Mouse (Mus musculus) gastrocnemius, adult 2 months (tissue): ENCODE data around the gene Spa17. TPM values are rescaled to one million over a fixed set of nuclear protein-coding genes. Genes with fewer than 3 reads are reported as not detected.

ENCODE experiments used
- DNase-seq: peaks from one replicate; pipeline ENCODE4 v3.0.0; 2022
- H3K27ac ChIP-seq: fragments of 200-600 bp; 2 replicates; pipeline ENCODE4 v1.8.1; 2022; ENCODE audit warnings: mild to moderate bottlenecking
- H3K4me3 ChIP-seq: fragments of 200-600 bp; 2 replicates; pipeline ENCODE4 v1.8.1; 2022; ENCODE audit warnings: mild to moderate bottlenecking, moderate library complexity
- CTCF ChIP-seq: fragments of 200-600 bp; IDR thresholded peaks from 2 replicates; pipeline ENCODE4 v1.8.1; 2022; ENCODE audit warnings: antibody characterized with exemption, mild to moderate bottlenecking, moderate library complexity
- intact Hi-C: fragments of 180-260 bp; cut with DNase I; formaldehyde crosslinking; loops from one replicate; pipeline ENCODE4 v1.15.1; 2025
- total RNA-seq, 2 experiments: library from RNA; stranded (reverse); gene quantifications; 2 replicates each; pipeline ENCODE4 v1.2.3; 2021

The Spa17 gene
- total RNA-seq, 2 experiments from 2014 or later, result 3.1 to 4.1 TPM

DNA sequence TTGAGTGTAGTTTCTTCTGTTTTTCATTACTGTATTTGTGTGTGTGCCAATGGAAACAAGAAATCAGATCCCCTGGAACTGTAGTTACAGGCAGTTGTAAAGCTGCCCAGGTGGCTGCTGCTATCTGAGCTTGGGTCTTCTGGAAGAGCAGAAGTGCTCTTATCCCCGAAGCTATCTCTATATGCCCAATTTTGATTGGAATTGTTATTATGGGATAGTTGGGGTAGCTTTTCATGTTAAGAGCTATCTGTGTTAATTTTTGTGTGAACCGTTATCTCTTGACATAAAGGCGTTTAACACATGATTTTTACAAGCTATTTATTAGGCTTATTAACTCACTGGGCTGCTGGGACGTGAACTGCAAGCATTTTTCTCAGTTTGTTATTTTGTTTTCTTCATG is 4.0 kb downstream of the Spa17 start:
- Histone ChIP-seq H3K27ac (no peak overlapping the region), H3K4me3 (no peak overlapping the region)
- no peak for DNase-seq
- no peak for TF ChIP-seq CTCF
- intact Hi-C loops, result no loop called here

DNA sequence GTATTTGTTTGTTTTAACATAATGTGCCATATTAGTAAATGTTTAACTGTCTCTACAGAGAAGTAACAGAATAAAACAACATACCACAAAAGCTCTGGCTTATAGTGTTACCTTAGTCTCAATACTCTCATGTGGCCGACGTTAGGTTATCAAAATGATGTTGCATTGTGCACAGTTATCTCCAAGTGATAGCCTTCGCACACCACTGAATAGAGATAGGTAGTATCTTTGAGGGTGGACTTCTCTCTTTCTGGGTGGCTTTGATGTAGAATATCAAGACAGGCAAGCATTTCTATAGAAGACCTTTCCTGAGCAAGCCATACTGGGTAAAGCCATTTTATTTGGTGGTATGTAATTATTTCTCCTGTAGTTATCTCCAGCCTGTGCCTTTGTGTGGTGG is 8.4 kb downstream of the Spa17 start:
- no peak overlapping the region for H3K27ac ChIP-seq
- TF ChIP-seq CTCF, result no peak
- intact Hi-C loops, result no loop called here
- no peak for DNase-seq
- H3K4me3 ChIP-seq, result no peak overlapping the region

DNA sequence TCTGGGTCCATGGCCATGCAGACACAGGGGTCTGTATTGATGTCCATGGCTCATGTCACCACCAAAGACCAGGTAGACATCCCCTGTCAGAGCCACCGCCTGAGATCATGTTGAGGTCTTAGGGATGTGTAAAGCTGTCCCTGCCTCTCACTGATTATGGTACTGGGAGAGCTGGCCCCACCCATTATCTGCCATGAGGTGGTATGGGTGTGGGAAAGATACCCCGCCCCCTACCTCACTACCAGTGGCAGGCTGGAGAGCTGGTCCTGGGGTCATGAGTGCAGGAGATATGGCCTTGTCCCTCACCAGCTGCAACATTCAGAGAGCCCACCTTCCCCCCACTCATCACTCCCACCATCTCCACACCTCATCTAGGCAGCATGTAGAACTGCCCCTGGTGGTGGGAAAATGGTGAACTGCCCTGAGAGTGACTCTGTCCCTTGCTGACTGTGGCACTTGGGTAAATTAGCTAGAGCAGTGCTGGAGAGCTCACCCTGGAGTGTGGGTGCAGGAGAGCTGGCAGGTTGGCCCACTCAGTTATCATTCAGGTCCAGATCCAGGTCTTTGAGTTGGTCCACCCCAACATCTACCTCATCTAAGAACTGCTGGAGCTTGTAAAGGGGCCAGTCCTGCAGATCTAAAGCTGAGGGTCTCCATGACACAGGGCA is 12.8 kb downstream of the Spa17 start:
- no peak for DNase-seq
- intact Hi-C loops, result no loop called here
- no peak overlapping the region for H3K4me3 ChIP-seq
- H3K27ac ChIP-seq, result no peak overlapping the region
- TF ChIP-seq CTCF, result no peak

DNA sequence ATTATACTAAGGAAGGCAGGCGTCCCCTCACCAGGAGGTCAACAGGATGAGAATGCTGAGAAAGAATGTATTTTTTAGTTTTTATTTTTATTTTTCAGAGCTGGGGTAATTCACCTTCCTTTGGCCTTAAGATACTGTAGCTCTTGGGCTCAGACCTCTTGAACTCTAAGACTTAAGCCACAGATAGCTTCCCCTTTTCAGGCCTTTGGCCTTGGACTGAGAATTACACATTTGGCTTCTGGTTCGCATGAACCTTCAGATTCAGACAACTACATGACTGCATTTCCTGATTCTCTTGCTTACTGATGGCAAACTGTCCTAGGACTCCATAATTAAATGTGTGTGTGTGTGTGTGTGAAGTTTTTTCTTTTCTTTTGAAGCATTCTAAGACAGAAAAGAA is 14.9 kb downstream of the Spa17 start:
- intact Hi-C loops, result no loop called here
- Histone ChIP-seq H3K4me3 (no peak overlapping the region), H3K27ac (peak overlapping the region; percentile 43; the same call in 1 of the 2 replicates)
- no peak for DNase-seq
- TF ChIP-seq CTCF, result no peak

DNA sequence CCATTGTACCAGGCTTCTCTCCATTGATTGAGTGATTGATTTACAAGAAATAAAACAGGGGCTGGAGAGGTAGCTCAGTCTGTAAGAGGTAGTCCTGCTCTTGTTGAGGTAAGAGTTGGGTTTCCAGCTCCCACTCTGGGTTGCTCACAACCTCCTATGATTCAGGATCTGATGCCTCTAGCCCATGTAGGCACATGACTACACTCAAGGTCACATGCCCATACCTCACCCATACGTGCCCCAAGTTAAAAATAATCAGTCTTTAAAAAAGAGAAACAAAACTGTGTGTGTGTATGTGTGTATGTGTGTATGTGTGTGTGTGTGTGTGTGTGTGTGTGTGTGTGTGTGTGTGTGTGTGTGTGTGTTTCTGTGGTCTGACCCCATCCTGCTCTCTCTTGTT is 18.0 kb downstream of the Spa17 start:
- no peak for TF ChIP-seq CTCF
- intact Hi-C loops, result no loop called here
- no peak for DNase-seq
- Histone ChIP-seq H3K27ac (no peak overlapping the region), H3K4me3 (no peak overlapping the region)

DNA sequence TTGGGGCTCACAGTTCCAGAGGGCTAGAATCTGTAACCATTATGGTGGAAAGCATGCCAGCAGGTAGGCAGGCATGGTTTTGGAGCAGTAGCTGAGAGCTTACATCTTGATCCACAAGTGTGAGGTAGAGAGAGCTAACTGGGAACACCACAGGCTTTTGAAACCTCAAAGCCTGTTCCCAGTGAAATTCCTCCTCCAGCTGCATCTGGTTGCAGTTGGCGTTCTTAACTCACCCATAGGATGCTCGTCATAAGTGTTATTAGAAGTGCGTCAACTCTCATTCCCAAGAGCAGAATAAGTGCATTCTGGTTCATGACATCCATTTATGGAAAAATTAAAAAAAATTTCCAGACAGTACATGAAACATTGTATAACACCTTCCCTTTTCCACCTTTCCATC is 19.8 kb downstream of the Spa17 start:
- H3K27ac ChIP-seq, result no peak overlapping the region
- TF ChIP-seq CTCF, result no peak
- intact Hi-C loops, result no loop called here
- DNase-seq, result no peak
- H3K4me3 ChIP-seq, result no peak overlapping the region

DNA sequence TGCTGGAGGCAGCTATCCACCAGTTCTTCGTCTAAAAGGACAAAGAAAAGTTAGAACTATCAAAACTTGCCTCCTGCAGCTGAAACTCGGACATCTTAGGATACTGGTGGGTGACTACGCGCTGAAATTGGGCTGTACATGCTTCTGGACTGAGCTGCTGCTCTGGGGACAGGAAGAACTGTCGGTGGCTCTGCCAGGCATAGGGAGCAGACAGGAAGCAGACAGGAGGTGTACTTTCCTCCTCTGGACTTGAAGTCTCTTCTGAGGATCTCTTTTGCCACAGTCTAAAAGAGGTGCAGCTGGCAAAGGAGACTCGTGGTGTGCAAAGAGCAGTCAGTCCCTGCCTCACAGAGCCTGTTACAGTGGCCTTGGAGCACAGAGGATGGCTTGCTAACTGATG is 20.9 kb downstream of the Spa17 start:
- no peak for TF ChIP-seq CTCF
- intact Hi-C loops, result no loop called here
- Histone ChIP-seq H3K4me3 (no peak overlapping the region), H3K27ac (no peak overlapping the region)
- no peak for DNase-seq

DNA sequence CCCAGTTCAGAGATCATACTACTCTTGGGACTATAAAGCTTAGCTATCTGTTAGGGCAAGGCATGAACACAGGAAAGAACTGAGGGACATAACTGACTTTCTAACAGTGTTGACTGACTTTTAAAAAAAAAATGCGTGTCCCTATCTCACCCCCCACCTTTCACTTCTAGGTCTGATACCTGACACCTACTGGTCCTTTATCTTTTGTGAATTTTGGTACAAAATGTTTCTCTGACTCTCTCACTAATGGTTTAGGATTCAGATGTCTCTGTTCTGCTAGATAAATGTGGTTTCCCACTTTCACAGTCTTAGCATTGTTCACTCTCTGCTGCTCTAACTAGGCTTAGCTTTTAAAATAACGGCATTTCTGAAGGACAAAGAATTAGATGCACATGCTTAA is 21.5 kb downstream of the Spa17 start:
- no peak for TF ChIP-seq CTCF
- intact Hi-C loops, result no loop called here

DNA sequence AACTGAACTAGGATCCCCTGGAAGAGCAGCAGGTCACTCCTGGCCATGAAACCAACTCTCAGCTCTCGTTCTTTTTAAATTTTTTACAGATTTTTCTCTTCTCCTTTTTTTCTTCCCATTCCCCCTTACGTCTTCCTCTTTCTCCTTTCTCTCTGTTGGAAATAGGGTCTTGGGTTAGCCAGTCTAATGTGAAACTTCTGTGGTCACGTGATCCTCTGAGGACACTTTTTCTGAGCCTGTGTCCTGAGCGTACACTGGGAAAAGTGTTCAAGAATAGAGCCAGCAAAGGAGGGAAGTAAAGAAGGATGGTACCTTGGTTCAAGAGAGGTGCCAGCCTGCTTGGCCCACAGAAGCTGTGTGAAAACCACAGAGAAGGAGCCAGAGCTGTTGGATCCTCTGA is 23.1 kb downstream of the Spa17 start:
- intact Hi-C loops, result no loop called here
- DNase-seq, result no peak
- no peak for TF ChIP-seq CTCF

More for the DNA sequence above, 21.5 kb downstream of the Spa17 start:
- Histone ChIP-seq H3K4me3 (no peak overlapping the region), H3K27ac (no peak overlapping the region)
- DNase-seq, result no peak

DNA sequence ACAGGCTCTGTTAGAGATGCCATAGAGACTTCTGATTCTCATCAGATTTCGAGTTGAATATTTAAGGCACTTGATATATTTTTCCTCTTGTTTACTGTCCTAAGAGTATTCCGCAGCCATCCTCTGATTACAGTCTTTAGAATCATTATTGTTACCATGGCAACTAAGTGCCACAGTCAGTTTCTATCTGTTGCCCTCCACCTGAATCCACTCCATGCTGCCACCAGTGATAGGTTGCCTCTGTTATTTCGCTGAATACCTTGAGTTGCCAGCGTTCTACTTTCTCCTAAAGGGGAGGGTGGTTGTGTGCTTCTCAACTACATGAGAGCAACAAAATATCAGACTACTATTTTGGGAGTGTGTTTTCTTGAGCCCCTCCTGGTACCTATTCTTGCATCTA is 26.8 kb downstream of the Spa17 start:
- no peak for TF ChIP-seq CTCF
- intact Hi-C loops, result no loop called here
- DNase-seq, result no peak
- Histone ChIP-seq H3K27ac (no peak overlapping the region), H3K4me3 (no peak overlapping the region)

More for the DNA sequence above, 23.1 kb downstream of the Spa17 start:
- H3K4me3 ChIP-seq, result no peak overlapping the region
- H3K27ac ChIP-seq, result no peak overlapping the region

DNA sequence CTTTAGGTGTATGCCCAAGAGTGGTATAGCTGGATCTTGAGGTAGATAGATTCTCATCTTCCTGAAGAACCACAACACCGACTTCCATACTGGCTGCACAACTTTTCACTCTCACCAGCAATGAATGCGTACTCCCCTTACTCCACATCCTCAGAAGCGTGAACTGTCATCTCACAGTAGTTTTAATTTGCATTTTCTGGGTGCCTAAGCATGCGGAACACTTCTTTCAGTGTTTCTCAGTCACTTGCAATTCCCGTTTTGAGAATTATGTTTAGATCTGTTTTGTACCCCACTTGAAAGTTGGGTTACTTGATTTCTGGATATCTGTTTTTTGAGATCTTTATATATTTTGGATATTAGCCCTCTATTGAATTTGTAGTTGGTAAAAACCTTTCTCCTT is 29.9 kb downstream of the Spa17 start:
- Histone ChIP-seq H3K27ac (no peak overlapping the region), H3K4me3 (no peak overlapping the region)
- TF ChIP-seq CTCF, result no peak
- no peak for DNase-seq
- intact Hi-C loops, result no loop called here

DNA sequence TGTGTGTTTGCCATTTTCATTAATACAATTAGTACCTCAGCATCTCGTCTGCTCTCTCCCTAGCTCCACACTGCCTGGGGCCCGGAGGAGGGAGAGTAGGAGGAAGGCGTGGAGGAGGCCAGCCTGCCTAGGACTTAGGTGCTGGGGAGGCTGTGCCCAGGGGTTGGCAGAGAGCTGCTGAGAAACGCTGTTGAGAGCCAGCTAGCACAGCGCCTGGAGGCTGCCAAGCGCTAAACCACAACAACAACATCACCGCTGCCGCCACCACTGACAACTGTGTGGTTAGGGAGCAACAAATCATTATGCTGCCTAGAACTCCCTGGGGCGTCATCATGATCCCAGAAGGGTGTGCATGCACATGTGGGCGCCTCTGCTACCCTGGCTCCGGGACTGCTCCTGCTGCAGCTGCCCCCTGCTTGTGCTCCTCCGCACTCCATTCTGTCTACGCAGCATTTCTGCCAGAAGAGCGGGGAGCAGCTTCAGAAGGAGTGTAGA is 37.0 kb downstream of the Spa17 start:
- DNase-seq, result no peak
- no peak for TF ChIP-seq CTCF
- intact Hi-C loops, result no loop called here
- no peak overlapping the region for H3K4me3 ChIP-seq
- H3K27ac ChIP-seq, result no peak overlapping the region

DNA sequence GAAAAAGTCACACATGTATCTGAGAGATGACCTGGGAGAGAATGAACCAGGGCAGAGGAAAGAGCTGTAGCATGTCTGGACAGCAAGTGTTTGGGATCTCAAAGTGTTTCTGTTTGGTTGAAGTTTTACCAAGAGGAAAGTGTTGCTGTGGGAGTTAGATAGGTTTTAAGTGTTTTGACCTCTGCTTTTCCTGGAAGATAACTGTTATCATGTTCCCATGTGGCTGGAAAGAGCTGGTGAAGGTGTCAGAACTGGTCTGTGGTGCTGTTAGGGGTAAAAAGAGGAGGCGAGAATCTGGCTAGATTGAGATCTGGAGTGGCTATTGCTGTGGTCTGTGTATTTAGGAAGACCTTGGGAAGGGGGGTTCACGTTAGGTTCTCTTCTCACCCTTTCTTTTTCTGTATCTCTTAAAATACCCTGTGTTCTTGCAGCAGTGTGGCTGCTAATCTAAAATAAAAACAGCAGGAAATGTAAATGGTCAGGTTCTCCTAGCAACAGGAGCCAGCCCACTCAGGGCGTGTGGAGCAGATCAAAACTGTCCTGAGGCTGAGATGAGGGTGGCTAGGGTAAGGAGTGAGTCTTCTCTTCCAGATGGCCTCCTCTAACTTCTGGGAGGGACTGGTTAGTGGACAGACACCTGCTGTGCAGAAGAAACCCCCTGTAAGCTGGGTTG is 41.2 kb downstream of the Spa17 start:
- Histone ChIP-seq H3K4me3 (no peak overlapping the region), H3K27ac (no peak overlapping the region)
- no peak for DNase-seq
- intact Hi-C loops, result no loop called here
- no peak for TF ChIP-seq CTCF
